Mouse (Mus musculus) lung, postnatal 4 days (tissue): ENCODE results near the gene Zfp385c.
"Not testable (repeated sequence)": the region's sequence is repeated elsewhere in the genome, so short reads cannot be mapped to it uniquely, and the experiment has no call there.

Experiments
- DNase-seq, 2 experiments: peaks; one replicate each; pipeline ENCODE4 v3.0.0; 2021

Zfp385c gene

DNA sequence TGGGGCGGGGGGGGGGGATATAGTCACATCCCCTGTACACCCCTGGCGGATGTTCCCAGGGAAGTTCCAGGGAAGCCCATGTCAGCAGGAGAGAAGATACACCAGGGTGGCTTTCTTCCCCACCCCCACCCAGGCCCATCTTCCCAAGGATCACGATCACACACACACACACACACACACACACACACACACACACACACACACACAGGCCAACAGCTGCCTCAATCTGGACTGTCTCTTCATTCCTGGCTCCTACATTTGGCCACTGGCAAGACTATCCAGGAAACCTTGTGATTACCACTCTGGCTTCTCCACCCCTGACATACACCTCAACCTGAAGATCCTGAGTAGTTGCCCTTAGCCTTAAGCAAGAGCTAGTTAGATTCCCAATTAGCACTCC, 6.9 kb downstream of the Zfp385c start:
- DNase-seq: no peak

GRCm38 (mm10) chr11:100684084-100684483, 8.2 kb downstream of the Zfp385c start:
- no peak for DNase-seq

DNA sequence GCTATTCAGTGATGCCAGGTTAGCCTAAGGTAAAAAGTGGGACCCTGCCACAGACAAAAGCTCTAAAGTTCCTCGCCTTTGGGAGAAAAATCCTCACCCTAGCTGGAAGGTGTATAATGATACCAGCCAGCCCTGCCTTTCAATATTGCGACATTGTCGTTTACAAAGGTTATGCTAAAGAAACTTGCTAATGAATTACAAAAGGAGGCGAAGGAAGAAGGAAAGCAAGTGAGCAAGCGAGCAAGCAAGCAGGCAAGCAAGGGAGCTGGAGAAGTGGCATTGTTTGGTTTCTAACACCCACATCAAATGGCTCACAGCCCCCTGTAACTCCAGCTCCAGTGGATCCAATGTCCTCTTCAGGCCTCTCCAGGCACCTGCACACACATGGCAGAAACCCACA, 9.7 kb downstream of the Zfp385c start:
- no peak for DNase-seq

DNA sequence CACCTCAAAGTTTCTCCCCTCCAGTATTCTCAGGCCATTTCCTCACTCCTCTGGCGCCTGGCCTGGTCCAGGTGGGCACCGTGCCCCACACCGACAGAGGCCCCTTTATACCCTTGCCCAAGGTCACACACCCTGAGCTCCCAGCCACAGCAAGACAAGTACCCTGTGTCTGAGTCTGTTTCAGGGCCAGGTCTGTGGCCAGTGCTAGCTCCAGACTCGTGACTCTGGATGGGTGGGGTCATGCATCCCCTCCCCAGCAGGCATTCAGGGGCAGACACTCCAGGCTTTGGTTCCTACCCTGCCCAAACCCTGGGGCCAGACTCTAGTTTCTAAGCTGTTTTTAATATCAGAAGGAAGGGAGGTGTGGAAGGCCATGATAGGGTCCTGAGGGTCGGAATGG, 10.4 kb downstream of the Zfp385c start:
- DNase-seq: no peak

DNA sequence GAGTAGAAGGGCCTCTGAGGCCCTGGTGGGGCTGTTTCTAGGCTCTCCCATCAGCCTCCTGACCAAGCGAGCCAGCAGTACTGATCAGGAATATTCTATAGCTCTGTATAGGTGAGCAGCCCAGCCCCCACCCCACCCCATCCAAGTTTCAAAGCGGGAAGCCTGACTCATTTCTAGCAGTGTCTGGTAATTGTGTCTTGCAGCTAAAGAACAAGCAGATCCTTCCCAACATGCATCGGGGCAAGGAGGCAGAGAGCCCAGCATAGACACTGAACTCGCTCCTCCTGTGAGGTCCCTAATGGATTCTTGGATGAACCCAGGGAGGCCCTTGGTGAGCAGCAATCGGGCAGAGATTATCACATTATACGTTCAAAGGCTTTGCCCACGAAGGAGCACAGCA, 14.4 kb downstream of the Zfp385c start:
- no peak for DNase-seq

GRCm38 (mm10) chr11:100673169-100673568, 19.1 kb downstream of the Zfp385c start:
- peak; percentile 49 to 74 for DNase-seq

- no peak for DNase-seq
Observed at GRCm38 (mm10) chr11:100671956-100672355, 20.3 kb downstream of the Zfp385c start.

GRCm38 (mm10) chr11:100671049-100671448, 21.2 kb downstream of the Zfp385c start:
- DNase-seq: no peak

DNA sequence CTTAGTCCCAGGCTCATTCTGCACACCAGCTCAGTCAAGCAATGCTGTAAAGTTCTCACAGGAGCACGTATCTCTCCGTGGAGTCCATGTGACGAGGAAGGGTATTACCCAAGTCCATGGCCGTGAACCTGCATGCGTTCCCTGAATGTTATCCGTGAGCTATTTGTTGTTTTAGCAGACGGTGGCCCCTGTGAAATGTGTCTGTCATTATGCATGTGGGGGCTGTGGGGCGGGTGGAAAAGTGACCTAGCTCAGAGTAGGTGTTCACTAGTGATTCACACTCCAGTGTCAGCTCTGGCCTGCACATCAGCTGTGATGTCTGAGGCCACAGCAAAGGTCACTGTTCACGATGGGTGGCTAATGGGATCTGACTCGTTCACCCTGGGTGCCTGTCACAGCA, 32.4 kb downstream of the Zfp385c start:
- DNase-seq: no peak

- no peak for DNase-seq
Observed at GRCm38 (mm10) chr11:100656458-100656857, 35.8 kb downstream of the Zfp385c start.

- not testable (repeated sequence) for DNase-seq
Observed at GRCm38 (mm10) chr11:100655589-100655988, 36.7 kb downstream of the Zfp385c start.

GRCm38 (mm10) chr11:100651748-100652147, 40.5 kb downstream of the Zfp385c start:
- no peak for DNase-seq

DNA sequence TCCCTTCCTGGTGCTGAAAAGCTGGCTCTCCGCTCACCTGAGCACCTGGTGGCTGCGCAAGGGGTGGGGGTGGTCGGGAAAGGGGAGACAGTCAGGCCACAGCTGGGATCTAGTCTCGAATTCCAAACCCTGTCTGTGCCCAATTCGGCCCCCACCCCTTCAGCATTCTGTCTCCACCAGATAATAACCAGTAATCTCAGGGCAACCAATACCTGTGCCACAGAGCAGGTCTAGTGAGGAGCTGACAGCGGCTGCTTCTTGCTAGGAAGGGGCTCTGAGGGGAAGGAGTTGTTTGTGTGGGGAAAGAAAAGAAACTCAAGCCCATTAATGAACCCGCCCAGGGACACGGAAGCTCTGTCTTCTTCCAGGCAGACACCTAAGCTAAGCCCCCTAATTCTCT, 41.0 kb downstream of the Zfp385c start:
- no peak for DNase-seq

DNA sequence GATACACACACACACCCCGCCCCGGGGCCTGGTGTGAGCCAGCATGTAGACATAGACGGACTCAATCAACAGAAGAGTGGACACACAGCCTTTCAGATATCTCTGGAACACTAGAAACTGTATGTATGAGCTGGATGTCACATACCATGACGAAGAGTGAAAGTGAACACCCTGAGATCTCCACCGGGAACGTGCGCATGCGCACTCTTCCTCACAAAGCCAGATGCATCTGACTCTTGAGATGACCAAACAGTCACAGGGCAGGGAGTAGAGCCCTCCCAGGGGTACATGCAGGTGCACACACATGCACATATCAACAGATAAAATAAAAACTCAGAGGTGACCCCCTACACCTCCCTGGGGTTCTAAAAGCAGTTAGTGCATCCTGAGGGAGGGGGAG, 43.9 kb downstream of the Zfp385c start:
- DNase-seq: no peak

DNA sequence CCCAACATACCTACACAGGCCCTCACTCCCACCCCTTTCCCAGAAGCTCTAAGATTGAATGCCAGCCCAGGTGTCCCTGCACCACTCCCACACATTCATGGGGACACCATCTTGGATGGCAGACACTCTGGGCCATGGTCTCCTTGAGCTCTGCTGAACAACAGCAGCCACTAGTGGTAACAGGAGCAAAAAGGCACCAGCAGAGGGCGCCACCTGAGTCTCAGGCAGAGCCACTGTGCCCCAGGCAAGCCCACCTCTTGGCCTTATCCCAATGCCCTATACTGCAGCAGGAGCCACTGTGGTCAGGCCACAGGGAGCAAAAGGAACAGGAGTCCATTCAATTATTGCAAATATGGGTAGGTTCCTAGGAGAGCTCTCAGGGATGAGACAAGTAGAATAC, 46.0 kb downstream of the Zfp385c start:
- DNase-seq: peak in 1 of 2 experiments; percentile 60

DNA sequence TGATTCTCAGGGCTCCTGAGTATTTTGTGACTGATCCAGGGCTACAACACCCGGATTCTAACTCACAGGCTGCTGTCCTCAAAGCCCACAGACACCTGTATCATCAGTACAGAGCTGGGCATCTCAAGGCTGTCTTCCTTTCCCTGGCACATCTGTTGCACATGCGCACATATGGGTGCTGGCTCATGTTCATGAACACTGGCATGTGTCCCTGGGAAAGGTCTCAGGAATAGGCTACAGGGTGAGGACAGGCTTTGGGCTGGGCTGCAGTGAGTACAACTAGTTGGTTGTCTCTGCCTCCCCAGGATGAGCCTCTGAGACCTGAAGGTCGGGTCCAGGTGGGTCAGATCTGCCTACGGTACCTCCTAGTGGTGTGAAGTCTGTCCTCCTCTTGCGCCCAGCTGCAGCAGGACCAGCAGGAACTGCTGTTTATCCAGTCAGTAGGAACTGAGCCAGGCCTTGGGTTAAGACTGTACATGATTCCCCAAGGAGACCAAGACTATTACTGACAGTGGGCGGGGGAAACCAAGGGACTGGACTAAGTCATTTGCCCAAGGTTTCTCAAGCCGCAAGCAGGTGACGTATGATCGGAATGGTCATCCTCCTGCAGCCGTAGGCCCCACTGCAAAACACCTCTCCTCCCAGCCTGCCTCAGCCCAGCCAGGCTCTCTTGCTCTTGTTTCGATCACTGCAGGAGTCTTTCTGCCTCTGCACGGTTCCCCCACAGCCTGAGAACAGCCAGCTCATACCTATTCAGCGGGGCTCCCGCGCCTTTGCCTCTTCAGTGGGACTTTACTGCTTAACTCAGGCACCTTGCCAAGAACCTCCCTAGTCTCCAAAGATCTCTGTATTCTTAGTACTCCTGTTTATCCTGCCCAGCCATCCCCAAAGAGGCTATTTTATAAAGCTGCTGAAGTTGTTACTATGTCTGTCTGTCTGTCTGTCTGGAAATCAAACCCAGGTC, 48.4 kb downstream of the Zfp385c start:
- DNase-seq: no peak

GRCm38 (mm10) chr11:100640159-100640906, 51.9 kb downstream of the Zfp385c start:
- DNase-seq: peak; percentile 42 to 44

GRCm38 (mm10) chr11:100634530-100634929, 57.7 kb downstream of the Zfp385c start:
- no peak for DNase-seq

DNA sequence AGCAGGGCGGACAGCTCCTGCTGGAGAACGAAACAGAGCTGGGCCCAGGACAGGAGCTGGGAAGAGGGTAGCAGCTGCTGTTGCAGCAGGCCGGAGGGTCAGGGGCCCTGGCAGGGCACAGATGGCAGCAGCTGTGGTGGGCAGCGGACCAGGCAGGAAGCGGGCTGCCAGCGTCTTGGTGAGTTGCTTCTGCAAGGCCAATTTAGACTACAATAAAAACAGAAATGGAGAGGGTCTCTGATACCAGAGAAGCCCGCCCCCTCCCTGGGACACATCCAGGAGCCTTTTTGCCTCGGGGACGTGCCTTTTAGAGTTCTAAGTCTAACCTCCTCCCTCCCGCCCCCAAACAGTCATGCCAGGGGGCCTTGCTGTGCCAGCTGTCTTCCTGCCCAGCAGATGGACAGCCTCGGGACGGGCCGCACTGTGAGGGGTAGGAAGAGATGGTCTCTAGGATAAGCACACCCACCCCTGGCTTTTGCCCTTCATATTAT, 63.3 kb downstream of the Zfp385c start:
- peak; percentile 32 to 80 for DNase-seq

- no peak for DNase-seq
Observed at GRCm38 (mm10) chr11:100628056-100628455, 64.2 kb downstream of the Zfp385c start.

- peak; percentile 78 to 87 for DNase-seq
Observed at GRCm38 (mm10) chr11:100626701-100627195, 65.5 kb downstream of the Zfp385c start.

DNA sequence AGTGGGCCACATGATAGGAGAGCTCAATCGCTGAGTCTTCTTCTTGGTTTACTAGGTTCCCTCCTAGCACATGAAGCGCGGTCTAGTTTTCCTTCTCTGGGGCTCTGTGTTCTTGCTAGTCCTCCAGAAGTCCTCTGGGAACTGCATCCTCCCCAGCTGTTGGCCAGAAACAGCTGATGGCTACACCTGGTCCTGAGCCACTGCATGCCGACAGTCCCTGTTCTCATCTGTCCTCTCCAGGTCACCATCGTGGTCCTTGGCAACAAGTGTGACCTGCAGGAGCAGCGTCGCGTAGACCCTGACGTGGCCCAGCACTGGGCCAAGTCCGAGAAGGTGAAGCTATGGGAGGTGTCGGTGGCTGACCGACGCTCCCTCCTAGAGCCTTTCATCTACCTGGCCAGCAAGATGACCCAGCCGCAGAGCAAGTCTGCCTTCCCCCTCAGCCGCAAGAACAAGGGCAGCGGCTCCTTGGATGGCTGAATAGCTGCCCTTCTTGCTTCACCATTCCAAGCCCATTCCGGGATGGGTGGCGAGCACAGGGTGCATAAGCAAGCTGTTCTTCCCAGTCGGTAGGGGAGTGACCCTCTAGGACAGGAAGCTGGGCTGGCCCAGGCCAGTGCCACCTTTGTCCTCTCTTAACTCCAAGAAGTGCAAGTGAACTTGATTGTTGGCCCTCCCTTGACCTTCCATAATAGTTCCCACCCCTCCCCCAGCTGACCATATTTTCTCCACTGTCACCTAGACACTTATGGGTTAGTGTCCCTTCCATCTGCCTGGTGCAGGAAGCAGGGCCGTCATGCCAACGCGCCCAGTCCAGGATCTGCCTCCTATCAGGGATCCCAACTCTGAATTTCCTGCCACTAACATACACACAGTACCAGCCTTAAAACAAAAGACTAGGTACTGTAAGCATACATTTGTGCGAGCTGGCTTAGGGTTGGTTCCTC, 66.2 kb downstream of the Zfp385c start:
- peak in 1 of 2 experiments; percentile 39 for DNase-seq
